Mouse (Mus musculus): ENCODE data around the gene Uvssa.

The Uvssa gene

GRCm38 (mm10) chr5:33442927-33443710 is 64.8 kb downstream of the Uvssa start:
- DNase-seq (ENCODE audit: low spot score) = no peak

DNA sequence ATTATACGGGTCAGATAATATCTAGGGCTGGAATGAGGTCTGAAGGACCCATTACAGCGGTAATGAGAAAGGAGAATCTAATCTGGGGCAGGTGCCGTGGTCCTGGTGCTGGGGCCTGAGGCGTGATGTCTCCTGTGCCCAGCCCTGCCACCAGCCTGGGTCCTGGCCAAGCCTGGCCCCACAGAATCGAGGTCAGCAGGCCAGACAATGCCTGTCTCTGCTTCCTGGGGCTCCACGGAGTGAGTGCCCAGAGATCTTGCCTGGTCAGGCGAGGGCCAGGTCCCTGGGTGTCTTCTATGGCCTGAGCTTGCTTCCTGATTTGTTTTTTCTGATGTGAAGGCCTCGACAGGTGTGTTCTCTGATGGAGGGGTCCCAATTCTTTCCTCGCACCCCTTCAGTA is 65.4 kb downstream of the Uvssa start:
- DNase-seq (ENCODE audit: low spot score) = no peak

DNA sequence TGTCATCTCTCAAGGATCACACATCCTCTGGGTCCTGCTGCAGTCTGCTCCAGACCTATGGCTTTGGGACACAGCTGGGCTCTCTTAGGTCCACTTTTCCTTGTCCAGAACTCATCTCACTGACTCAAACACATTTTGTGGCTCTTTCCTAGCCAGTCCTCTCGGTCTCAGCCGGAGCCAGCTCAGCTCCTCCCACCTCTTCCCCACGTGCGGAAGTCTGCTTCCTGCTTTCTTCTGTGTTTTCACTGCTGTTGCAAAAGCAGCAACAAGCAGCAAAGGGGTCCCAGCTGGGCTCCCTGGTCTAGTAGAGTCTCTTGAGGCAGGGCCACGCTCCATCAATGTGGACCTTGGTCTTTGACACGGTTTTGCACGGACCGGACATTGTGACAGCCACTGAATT is 77.4 kb downstream of the Uvssa start:
- no peak for DNase-seq (ENCODE audit: low spot score)

- DNase-seq (ENCODE audit: low spot score) = no peak
These were observed 79.8 kb downstream of the Uvssa start for GRCm38 (mm10) chr5:33458132-33458622.

- DNase-seq (ENCODE audit: low spot score) = no peak
These were observed 80.8 kb downstream of the Uvssa start for GRCm38 (mm10) chr5:33459111-33459510.

DNA sequence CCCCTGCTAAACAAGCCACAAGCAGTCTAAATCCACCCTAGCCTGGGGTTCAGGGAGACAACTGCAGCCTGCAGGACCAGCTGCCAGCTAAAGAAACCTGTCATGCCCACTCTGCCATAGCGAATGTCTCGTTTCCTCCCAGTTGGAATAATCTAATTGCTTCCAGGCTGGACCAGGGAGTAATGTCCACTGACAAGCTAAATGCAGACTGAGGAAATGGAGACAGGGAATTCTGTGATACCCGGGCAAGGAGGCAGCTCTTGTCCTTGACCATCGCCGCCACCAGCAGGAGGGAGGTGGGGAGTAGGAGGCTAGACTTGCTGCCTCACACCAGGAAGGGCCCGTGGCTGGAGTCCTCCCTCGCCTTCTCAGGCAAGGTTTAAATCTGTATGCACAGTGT is 86.0 kb downstream of the Uvssa start:
- DNase-seq (ENCODE audit: low spot score) = no peak

DNA sequence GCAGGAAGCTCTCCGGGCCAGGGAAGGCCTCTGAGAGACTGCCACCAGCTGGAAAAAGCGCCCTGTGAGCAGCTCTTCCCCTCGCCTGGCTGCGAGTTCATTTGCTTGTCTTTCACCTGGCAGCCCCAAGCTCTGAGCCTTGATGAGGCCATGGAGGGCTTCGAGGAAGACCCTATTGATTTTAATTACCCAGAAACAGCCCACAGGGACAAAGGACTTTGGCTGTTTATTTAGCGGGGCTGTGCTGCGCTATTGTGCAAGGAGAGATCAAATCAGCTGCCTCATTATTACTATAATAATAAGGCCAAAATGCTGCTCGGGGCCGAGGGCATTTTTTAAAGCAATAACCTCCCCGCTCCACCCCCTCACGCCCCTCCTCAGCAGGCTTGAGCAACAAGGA is 87.1 kb downstream of the Uvssa start:
- DNase-seq (ENCODE audit: low spot score) = no peak
